Mouse (Mus musculus) MEL (cell line): Measurements from ENCODE around the gene Mpp2. TPM values are rescaled to one million over a fixed set of nuclear protein-coding genes. Genes with fewer than 3 reads are reported as not detected.
A peak's percentile ranks its signal among the peaks of the same experiment; 100 is the strongest.

Source experiments
- DNase-seq: peaks from one replicate; pipeline ENCODE4 v3.0.0; 2011; ENCODE audit warnings: low read depth, low spot score
- H3K27ac ChIP-seq: 2 replicates; pipeline ENCODE4 v1.5.1; 2012; ENCODE audit warnings: low read depth, mild to moderate bottlenecking, control low read depth, low read length, moderate library complexity; ENCODE audit not compliant: control insufficient read depth
- H3K27me3 ChIP-seq, 2 experiments: fragments of 150-350 bp in 1 of 2; sonication (generic) in 1 of 2; 2 replicates each; pipeline ENCODE4 v1.6.1; 2012; ENCODE audit warnings: low read length in 2 of 2, mild to moderate bottlenecking in 2 of 2, improper control_type of control experiment in 1 of 2, moderate library complexity in 1 of 2; ENCODE audit not compliant: insufficient read depth in 2 of 2, control insufficient read depth in 1 of 2
- H3K36me3 ChIP-seq, 2 experiments: 2 replicates each; pipeline ENCODE4 v1.6.1; 2012 to 2014; ENCODE audit warnings: low read length in 2 of 2, improper control_type of control experiment in 1 of 2, inconsistent platforms in 1 of 2, mild to moderate bottlenecking in 1 of 2; ENCODE audit not compliant: insufficient read depth in 2 of 2, control insufficient read depth in 1 of 2
- H3K4me1 ChIP-seq, 2 experiments: fragments of 150-350 bp in 1 of 2; sonication (generic) in 1 of 2; 2 replicates each; pipeline ENCODE4 v1.6.1; 2012; ENCODE audit warnings: low read length in 2 of 2, improper control_type of control experiment in 1 of 2, mild to moderate bottlenecking in 1 of 2; ENCODE audit not compliant: insufficient read depth in 2 of 2, control insufficient read depth in 1 of 2
- H3K4me3 ChIP-seq, 2 experiments: fragments of 150-350 bp in 1 of 2; sonication (generic) in 1 of 2; 2 replicates each; pipeline ENCODE4 v1.5.1; 2012; ENCODE audit warnings: low read depth in 2 of 2, low read length in 2 of 2, mild to moderate bottlenecking in 2 of 2, moderate library complexity in 2 of 2, control low read depth in 1 of 2, improper control_type of control experiment in 1 of 2; ENCODE audit not compliant: control insufficient read depth in 1 of 2, insufficient read depth in 1 of 2
- H3K79me2 ChIP-seq: 2 replicates; pipeline ENCODE4 v1.6.1; 2012; ENCODE audit warnings: mild to moderate bottlenecking, low read length, moderate library complexity; ENCODE audit not compliant: control insufficient read depth, poor library complexity, insufficient read depth
- H3K9ac ChIP-seq: 2 replicates; pipeline ENCODE4 v1.6.1; 2012; ENCODE audit warnings: low read depth, mild to moderate bottlenecking, control low read depth, low read length, moderate library complexity; ENCODE audit not compliant: control insufficient read depth, poor library complexity, severe bottlenecking
- H3K9me3 ChIP-seq: fragments of 150-350 bp; sonication (generic); replicated peaks from 2 replicates; pipeline ENCODE4 v1.6.1; 2012; ENCODE audit warnings: mild to moderate bottlenecking, low read length, improper control_type of control experiment, moderate library complexity; ENCODE audit not compliant: insufficient read depth
- CTCF ChIP-seq, 3 experiments: IDR thresholded peaks in 2 of 3; conservative IDR thresholded peaks in 1 of 3; 2 replicates each; pipeline ENCODE4 v1.5.1; 2011 to 2012; ENCODE audit warnings: low read length in 3 of 3, low read depth in 2 of 3, mild to moderate bottlenecking in 2 of 3, improper control_type of control experiment in 1 of 3, inconsistent platforms in 1 of 3, mixed read lengths in 1 of 3, moderate library complexity in 1 of 3; ENCODE audit not compliant: control insufficient read depth in 1 of 3, insufficient read depth in 1 of 3, poor library complexity in 1 of 3, severe bottlenecking in 1 of 3
- ELF1 ChIP-seq: IDR thresholded peaks from 2 replicates; pipeline ENCODE4 v1.6.1; 2014; ENCODE audit warnings: low read depth, mild to moderate bottlenecking, inconsistent platforms, low read length, improper control_type of control experiment, moderate library complexity
- EP300 ChIP-seq, 2 experiments: IDR thresholded peaks; 2 replicates each; pipeline ENCODE4 v1.6.1; 2011; ENCODE audit warnings: improper control_type of control experiment in 2 of 2, low read length in 2 of 2, low read depth in 1 of 2, mild to moderate bottlenecking in 1 of 2
- ETS1 ChIP-seq: IDR thresholded peaks from 2 replicates; pipeline ENCODE4 v1.6.1; 2012; ENCODE audit warnings: low read depth, mild to moderate bottlenecking, inconsistent platforms, low read length, improper control_type of control experiment, moderate library complexity
- GATA1 ChIP-seq: IDR thresholded peaks from 2 replicates; pipeline ENCODE4 v1.6.1; 2011; ENCODE audit warnings: low read depth, low read length, improper control_type of control experiment
- HCFC1 ChIP-seq: IDR thresholded peaks from 2 replicates; pipeline ENCODE4 v1.6.1; 2012; ENCODE audit warnings: low read depth, mild to moderate bottlenecking, inconsistent platforms, low read length, improper control_type of control experiment, moderate library complexity
- JUND ChIP-seq: IDR thresholded peaks from 2 replicates; pipeline ENCODE4 v1.6.1; 2011; ENCODE audit warnings: low read depth, mild to moderate bottlenecking, improper control_type of control experiment, low read length
- MEF2A ChIP-seq: IDR thresholded peaks from 2 replicates; pipeline ENCODE4 v1.6.1; 2014; ENCODE audit warnings: low read depth, mild to moderate bottlenecking, inconsistent platforms, low read length, improper control_type of control experiment; ENCODE audit not compliant: poor library complexity, insufficient replicate concordance, severe bottlenecking; ENCODE audit errors: extremely low read depth
- MYB ChIP-seq: IDR thresholded peaks from 2 replicates; pipeline ENCODE4 v1.6.1; 2011; ENCODE audit warnings: mild to moderate bottlenecking, low read depth, low read length, improper control_type of control experiment
- POLR2AphosphoS2 ChIP-seq: IDR thresholded peaks from 2 replicates; pipeline ENCODE4 v1.6.1; 2011; ENCODE audit warnings: low read length, improper control_type of control experiment
- RAD21 ChIP-seq: IDR thresholded peaks from 2 replicates; pipeline ENCODE4 v1.6.1; 2011; ENCODE audit warnings: mild to moderate bottlenecking, low read depth, low read length, improper control_type of control experiment
- SIN3A ChIP-seq: IDR thresholded peaks from 2 replicates; pipeline ENCODE4 v1.6.1; 2012; ENCODE audit warnings: low read length, improper control_type of control experiment, inconsistent platforms
- SMC3 ChIP-seq: IDR thresholded peaks from 2 replicates; pipeline ENCODE4 v1.6.1; 2011; ENCODE audit warnings: low read depth, low read length, improper control_type of control experiment
- TAL1 ChIP-seq: IDR thresholded peaks from 2 replicates; pipeline ENCODE4 v1.6.1; 2012; ENCODE audit warnings: mild to moderate bottlenecking, inconsistent platforms, low read length, moderate library complexity, mixed read lengths
- USF1 ChIP-seq: IDR thresholded peaks from 2 replicates; pipeline ENCODE4 v1.6.1; 2014; ENCODE audit warnings: low read depth, mild to moderate bottlenecking, inconsistent platforms, low read length, improper control_type of control experiment, moderate library complexity
- ZC3H11A ChIP-seq: IDR thresholded peaks from 2 replicates; pipeline ENCODE4 v1.6.1; 2012; ENCODE audit warnings: low read depth, mild to moderate bottlenecking, inconsistent platforms, low read length, improper control_type of control experiment
- polyA plus RNA-seq, 2 experiments: library from polyadenylated mRNA; stranded (reverse) in 1 of 2; unstranded in 1 of 2; fragments of >175 nt in 1 of 2; fragments of >200 nt in 1 of 2; gene quantifications; 2 replicates each; pipeline versions ENCODE4 v1.2.1 to v1.2.4; 2012; ENCODE audit warnings: low replicate concordance in 2 of 2, low read depth in 1 of 2; ENCODE audit not compliant: insufficient read length in 2 of 2, insufficient read depth in 1 of 2, missing spikeins in 1 of 2
- total RNA-seq: library from RNA; depleted of rRNA; stranded (reverse); fragments of 300-350 nt; gene quantifications from 2 replicates; pipeline ENCODE4 v1.2.3, GENCODE M21; 2012

The Mpp2 gene
- total and polyA plus RNA-seq, 3 experiments: 2.9 to 16.3 TPM; not detected in 1

GRCm38 (mm10) chr11:102040138-102040524 is 48.2 kb downstream of the Mpp2 start:
- Histone ChIP-seq H3K9me3 (no peaks in the 10 kb centered on the region), H3K4me1 (0 out of 4 replicates have a peak, but pooled peaks cover 0 to 4% of the 10 kb centered on the region in 2 experiments), H3K79me2 (no peaks in the 10 kb centered on the region), H3K9ac (no peak overlapping the region), H3K27ac (no peak overlapping the region), H3K27me3 (peaks cover 2 to 7% of the 10 kb centered on the region in 2 experiments), H3K36me3 (no peaks in the 10 kb centered on the region), H3K4me3 (no peak overlapping the region)
- TF ChIP-seq SMC3 (peak; percentile 95), SIN3A (peak; percentile 82), USF1 (peak; percentile 60), CTCF (IDR thresholded peaks at IDR 0.05 in 2 of 3, conservative IDR thresholded peaks at IDR 0.05 in 1 of 3; ENCODE audit: control insufficient read depth in 1 of 3, insufficient read depth in 1 of 3, low read depth in 2 of 3, low read length in 3 of 3, poor library complexity in 1 of 3, severe bottlenecking in 1 of 3) (peak; percentile 87 to 93 (median 91)), ETS1 (peak; percentile 52; the same call in 1 of the 2 replicates), ELF1 (no peak), GATA1 (no peak), JUND (0 out of 2 replicates have a peak, but pooled peaks have one; percentile 47), MYB (no peak), RAD21 (peak; percentile 64), POLR2AphosphoS2 (no peak), ZC3H11A (peak; percentile 72)
- DNase-seq: peak; percentile 91

DNA sequence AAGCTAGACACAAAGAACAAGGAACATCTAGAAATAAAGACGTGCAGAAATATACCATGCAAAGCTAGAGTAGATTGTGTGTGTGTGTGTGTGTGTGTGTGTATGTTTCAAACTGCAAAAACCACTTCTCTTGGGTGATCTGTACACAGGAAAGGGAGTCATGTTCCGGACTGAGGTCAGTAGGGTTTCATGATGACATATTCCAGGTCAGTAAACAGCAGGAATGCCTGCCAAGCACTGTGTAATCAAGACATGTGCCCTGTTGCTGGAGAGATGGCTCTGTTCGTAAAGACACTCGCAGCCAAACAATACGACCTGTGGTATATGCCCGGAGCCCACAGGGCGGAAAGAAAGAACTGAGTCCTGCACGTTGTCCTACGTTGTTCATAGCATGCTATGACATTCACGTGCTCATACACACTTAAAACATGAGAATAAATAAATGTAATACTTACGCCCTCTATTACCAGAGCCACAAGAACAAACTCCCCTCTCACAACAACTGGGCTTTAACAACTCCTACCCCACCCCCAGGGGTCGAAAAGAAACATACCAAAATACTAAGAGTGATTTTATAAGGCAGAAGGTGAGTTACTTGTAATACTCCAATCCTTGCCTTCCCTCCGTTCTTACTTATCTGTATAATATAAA is 48.7 kb downstream of the Mpp2 start:
- H3K36me3 ChIP-seq: no peaks in the 10 kb centered on the region
- H3K79me2 ChIP-seq: no peaks in the 10 kb centered on the region
- TF ChIP-seq TAL1 (no peak), HCFC1 (no peak), ZC3H11A (no peak), POLR2AphosphoS2 (no peak), EP300 (IDR thresholded peaks at IDR 0.05; ENCODE audit: low read depth in 1 of 2, low read length in 2 of 2) (no peak), MEF2A (no peak)
- H3K9me3 ChIP-seq: no peaks in the 10 kb centered on the region
- H3K4me1 ChIP-seq: 0 out of 4 replicates have a peak, but pooled peaks cover 0 to 4% of the 10 kb centered on the region in 2 experiments
- H3K9ac ChIP-seq: no peak overlapping the region
- no peak for DNase-seq
- no peak overlapping the region for H3K4me3 ChIP-seq
- no peak overlapping the region for H3K27ac ChIP-seq
- peaks cover 2 to 7% of the 10 kb centered on the region in 2 experiments for H3K27me3 ChIP-seq
